Mouse (Mus musculus) bone marrow macrophage, adult 2 months (primary cell): ENCODE measurements around the gene Ppfibp2. TPM values are rescaled to one million over a fixed set of nuclear protein-coding genes. Genes with fewer than 3 reads are reported as not detected.

Experiments used
- H3K27ac ChIP-seq: 2 replicates; pipeline ENCODE4 v1.5.1; 2012; ENCODE audit warnings: low read depth, low read length; ENCODE audit not compliant: insufficient read depth
- H3K4me1 ChIP-seq: 2 replicates; pipeline ENCODE4 v1.6.1; 2012; ENCODE audit warnings: low read length; ENCODE audit not compliant: control insufficient read depth, insufficient read depth
- H3K4me3 ChIP-seq: 2 replicates; pipeline ENCODE4 v1.5.1; 2012; ENCODE audit warnings: mild to moderate bottlenecking, low read length, moderate library complexity; ENCODE audit not compliant: insufficient read depth
- CTCF ChIP-seq: IDR thresholded peaks from 2 replicates; pipeline ENCODE4 v1.5.1; 2012; ENCODE audit warnings: low read depth, mild to moderate bottlenecking, low read length, moderate library complexity
- POLR2A ChIP-seq: IDR thresholded peaks from 2 replicates; pipeline ENCODE4 v1.6.1; 2012; ENCODE audit warnings: mild to moderate bottlenecking, low read depth, low read length, borderline replicate concordance
- polyA plus RNA-seq: library from polyadenylated mRNA; stranded (reverse); fragments of >200 nt; gene quantifications from 2 replicates; pipeline ENCODE4 v1.2.4, GENCODE M21; 2012; ENCODE audit not compliant: missing spikeins, insufficient read depth, insufficient read length

The Ppfibp2 gene
- polyA plus RNA-seq, 1 experiment: 44.3 TPM

DNA sequence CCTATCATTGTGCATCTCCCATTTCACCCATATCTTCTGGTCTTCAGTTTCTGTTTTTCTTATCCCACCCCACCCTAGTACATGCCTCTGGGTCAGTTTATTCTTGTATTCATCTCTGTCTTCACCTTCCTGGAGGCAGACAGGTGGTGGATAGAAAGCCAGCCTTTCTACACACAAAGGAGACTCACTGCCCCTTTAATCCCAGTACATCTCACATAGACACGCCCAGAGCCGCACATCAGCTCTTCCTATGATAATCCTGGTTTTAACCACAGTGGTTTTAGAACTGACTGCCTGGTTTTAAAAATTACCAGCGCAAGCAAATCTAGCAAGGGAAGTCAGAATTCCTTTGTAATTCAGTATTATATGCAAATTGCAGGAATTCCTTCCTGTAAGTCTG lies 80.2 kb downstream of the Ppfibp2 start:
- peaks cover 19% of the 10 kb centered on the region for H3K4me1 ChIP-seq
- TF ChIP-seq CTCF (no peak), POLR2A (no peak)
- H3K27ac ChIP-seq: no peak overlapping the region
- H3K4me3 ChIP-seq: no peak overlapping the region

- Histone ChIP-seq H3K27ac (no peak overlapping the region), H3K4me3 (no peak overlapping the region), H3K4me1 (peaks cover 20% of the 10 kb centered on the region)
- TF ChIP-seq CTCF: no peak
- TF ChIP-seq POLR2A: no peak
These were observed 85.3 kb downstream of the Ppfibp2 start for GRCm38 (mm10) chr7:107680151-107680852.

DNA sequence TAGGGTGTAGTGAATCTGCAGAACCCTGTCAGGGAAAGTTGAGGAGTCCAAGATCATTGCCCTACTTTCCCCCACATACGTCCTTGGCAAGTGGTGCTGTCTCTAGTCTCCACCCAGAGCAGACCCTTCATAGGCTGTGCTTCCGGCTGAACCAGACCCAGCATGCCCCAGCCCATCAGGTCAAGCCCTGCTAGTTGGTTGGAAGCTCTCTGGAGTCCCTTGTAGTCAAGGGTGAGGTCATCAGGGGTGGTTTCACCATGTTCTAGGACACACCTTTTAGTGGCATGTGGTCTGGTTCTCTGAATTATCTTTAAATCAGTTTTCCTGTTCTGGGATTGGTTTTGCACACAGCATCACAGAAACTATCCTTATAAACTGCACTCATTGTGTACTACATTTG lies 86.3 kb downstream of the Ppfibp2 start:
- Histone ChIP-seq H3K4me1 (peaks cover 20% of the 10 kb centered on the region), H3K4me3 (no peak overlapping the region), H3K27ac (no peak overlapping the region)
- no peak for TF ChIP-seq POLR2A
- TF ChIP-seq CTCF: no peak

GRCm38 (mm10) chr7:107683162-107683561 lies 88.2 kb downstream of the Ppfibp2 start:
- Histone ChIP-seq H3K4me3 (no peak overlapping the region), H3K4me1 (peaks cover 20% of the 10 kb centered on the region), H3K27ac (no peak overlapping the region)
- TF ChIP-seq POLR2A (no peak), CTCF (no peak)

GRCm38 (mm10) chr7:107683622-107684021 lies 88.6 kb downstream of the Ppfibp2 start:
- no peak overlapping the region for H3K27ac ChIP-seq
- H3K4me1 ChIP-seq: peaks cover 17% of the 10 kb centered on the region
- TF ChIP-seq CTCF (no peak), POLR2A (no peak)
- no peak overlapping the region for H3K4me3 ChIP-seq

GRCm38 (mm10) chr7:107685238-107685954 lies 90.4 kb downstream of the Ppfibp2 start:
- peaks cover 8% of the 10 kb centered on the region for H3K4me1 ChIP-seq
- TF ChIP-seq CTCF (no peak), POLR2A (no peak)
- H3K4me3 ChIP-seq: no peak overlapping the region
- no peak overlapping the region for H3K27ac ChIP-seq

GRCm38 (mm10) chr7:107685955-107686285 lies 90.9 kb downstream of the Ppfibp2 start:
- TF ChIP-seq POLR2A: no peak
- TF ChIP-seq CTCF: no peak
- Histone ChIP-seq H3K4me3 (no peak overlapping the region), H3K27ac (no peak overlapping the region), H3K4me1 (peaks cover 8% of the 10 kb centered on the region)

DNA sequence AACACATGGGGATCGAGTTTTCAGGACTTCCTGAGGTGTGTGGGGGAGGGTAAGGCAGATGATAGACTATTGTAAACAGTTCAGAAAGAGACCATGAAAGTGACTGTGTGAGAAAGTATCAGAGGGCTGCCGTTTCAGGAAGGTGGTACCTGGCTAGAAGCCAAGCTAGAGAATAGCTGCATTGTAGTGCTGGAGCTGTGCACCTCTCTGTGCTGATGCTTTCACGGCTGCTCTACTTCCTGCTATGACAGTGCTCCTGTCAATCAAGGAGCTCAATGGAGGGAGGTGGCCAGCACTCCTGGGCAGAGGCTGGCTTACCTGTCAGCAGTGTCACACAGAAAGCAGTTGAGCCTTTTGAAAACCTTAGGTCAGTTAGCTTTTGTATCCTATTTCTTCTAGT lies 92.4 kb downstream of the Ppfibp2 start:
- Histone ChIP-seq H3K4me3 (no peak overlapping the region), H3K27ac (no peak overlapping the region), H3K4me1 (peaks cover 8% of the 10 kb centered on the region)
- TF ChIP-seq POLR2A (no peak), CTCF (no peak)

GRCm38 (mm10) chr7:107688040-107688439 lies 93.0 kb downstream of the Ppfibp2 start:
- Histone ChIP-seq H3K4me3 (no peak overlapping the region), H3K27ac (no peak overlapping the region), H3K4me1 (peaks cover 7% of the 10 kb centered on the region)
- no peak for TF ChIP-seq POLR2A
- TF ChIP-seq CTCF: no peak

DNA sequence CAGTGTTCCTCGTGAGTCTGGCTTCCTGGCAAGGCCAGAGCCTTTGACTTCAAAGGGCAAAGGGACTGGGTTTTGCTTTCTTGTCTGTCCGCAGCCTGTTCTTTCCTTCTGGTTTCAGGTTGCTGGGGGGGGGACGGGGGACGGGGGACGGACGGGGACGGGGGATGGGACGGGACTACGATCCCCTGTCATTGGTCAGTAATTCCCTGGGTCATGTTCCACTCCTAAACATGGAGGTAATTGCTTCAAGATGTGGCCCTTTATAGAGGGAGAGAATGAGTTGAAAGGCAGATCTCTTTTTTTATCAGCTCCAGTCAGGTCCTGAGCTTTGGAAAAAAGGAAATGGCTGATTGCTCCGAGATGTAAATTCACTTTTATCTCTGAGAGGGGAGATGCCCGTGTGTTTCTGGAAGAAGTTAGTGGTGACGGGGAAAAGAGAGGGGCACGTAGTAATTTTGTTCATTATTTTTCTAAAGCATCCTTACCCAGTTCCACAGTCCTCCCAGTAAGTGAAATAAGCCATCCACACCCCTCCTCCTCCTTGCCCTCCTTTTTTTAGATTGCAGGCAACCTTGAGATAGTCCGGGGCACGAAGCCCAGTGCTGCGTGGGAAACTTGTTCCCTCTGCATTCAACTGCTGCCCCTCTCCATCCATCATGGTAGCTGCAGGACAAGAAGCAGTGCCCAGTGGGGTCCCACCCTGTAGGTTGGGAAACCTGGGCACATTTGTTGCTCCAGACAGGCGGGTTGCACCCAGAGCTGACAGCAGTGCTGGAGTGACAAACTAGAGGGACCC lies 95.6 kb downstream of the Ppfibp2 start:
- Histone ChIP-seq H3K4me1 (no peaks in the 10 kb centered on the region), H3K4me3 (no peak overlapping the region), H3K27ac (no peak overlapping the region)
- TF ChIP-seq POLR2A (no peak), CTCF (no peak)
